Mouse (Mus musculus) spleen, adult 2 months (tissue): Measurements from ENCODE around the gene Adprm.

Experiments used
- CTCF ChIP-seq: fragments of 200-500 bp; IDR thresholded peaks from 2 replicates; pipeline ENCODE4 v1.5.1; 2011; ENCODE audit warnings: mild to moderate bottlenecking, inconsistent platforms; ENCODE audit not compliant: insufficient read depth, insufficient read length, insufficient replicate concordance; ENCODE audit errors: extremely low read depth
- POLR2A ChIP-seq: fragments of 200-500 bp; IDR thresholded peaks from 2 replicates; pipeline ENCODE4 v1.6.1; 2011; ENCODE audit warnings: low read depth, low read length, inconsistent platforms

DNA sequence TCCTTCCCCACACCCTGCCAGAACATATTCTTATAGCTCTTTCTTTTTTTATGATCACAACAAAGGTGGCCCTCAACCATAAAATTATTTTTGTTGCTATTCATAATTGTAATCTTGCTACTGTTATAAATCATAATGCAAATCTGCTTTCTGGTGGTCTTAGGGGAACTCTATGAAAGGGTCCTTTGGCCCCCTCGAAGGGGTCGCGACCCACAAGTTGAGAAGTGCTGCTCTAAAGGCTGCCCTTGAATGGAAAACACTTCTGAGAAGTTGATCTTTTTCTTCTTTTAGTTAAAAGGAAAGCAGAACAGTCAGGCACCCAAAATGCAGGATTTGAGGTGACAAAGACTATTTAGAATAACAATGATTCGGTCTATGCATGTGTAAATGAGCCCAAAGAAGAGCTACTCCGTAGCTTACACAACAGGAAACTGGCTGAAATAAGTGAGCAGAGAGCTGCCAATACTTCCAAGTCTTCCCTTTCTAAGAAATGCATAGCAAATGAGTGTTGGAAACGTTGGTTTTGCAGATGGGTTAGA lies 28.5 kb downstream of the Adprm start:
- TF ChIP-seq CTCF, result no peak
- no peak for TF ChIP-seq POLR2A
